Mouse (Mus musculus) brain, embryonic 14.5 days (tissue): ENCODE results near the gene Mafk. TPM values are rescaled to one million over a fixed set of nuclear protein-coding genes. Genes with fewer than 3 reads are reported as not detected.

Experiments used
- DNase-seq: peaks from one replicate; pipeline ENCODE4 v3.0.0-alpha.2; 2011; ENCODE audit warnings: low read depth
- CTCF ChIP-seq: fragments of 200-500 bp; IDR thresholded peaks from 2 replicates; pipeline ENCODE4 v1.5.1; 2012; ENCODE audit warnings: inconsistent platforms, mild to moderate bottlenecking, moderate library complexity, borderline replicate concordance; ENCODE audit not compliant: insufficient read depth, insufficient read length; ENCODE audit errors: extremely low read depth
- POLR2A ChIP-seq: fragments of 200-500 bp; IDR thresholded peaks from 2 replicates; pipeline ENCODE4 v1.6.1; 2012; ENCODE audit warnings: mild to moderate bottlenecking, inconsistent platforms, borderline replicate concordance; ENCODE audit not compliant: poor library complexity, insufficient read depth, insufficient read length, severe bottlenecking; ENCODE audit errors: extremely low read depth
- polyA plus RNA-seq: library from polyadenylated mRNA; depleted of rRNA; stranded (reverse); fragments of >200 nt; gene quantifications from 2 replicates; pipeline ENCODE4 v1.2.3, GENCODE M21; 2012

Gene Mafk
- polyA plus RNA-seq, 1 experiment: 12.6 TPM

- no peak for DNase-seq
- no peak for TF ChIP-seq CTCF
Observed at GRCm38 (mm10) chr5:139781406-139781805, 9.9 kb upstream of the Mafk start.

- no peak for DNase-seq
- no peak for TF ChIP-seq POLR2A
- no peak for TF ChIP-seq CTCF
Observed at GRCm38 (mm10) chr5:139789466-139789865, 1.8 kb upstream of the Mafk start.

GRCm38 (mm10) chr5:139792159-139792775, 954 bp downstream of the Mafk start:
- no peak for DNase-seq
- TF ChIP-seq POLR2A (no peak), CTCF (no peak)

GRCm38 (mm10) chr5:139792966-139793337, 1.6 kb downstream of the Mafk start:
- DNase-seq: no peak
- no peak for TF ChIP-seq CTCF
- TF ChIP-seq POLR2A: no peak

- DNase-seq: no peak
- TF ChIP-seq CTCF (no peak), POLR2A (no peak)
Observed at GRCm38 (mm10) chr5:139793338-139794089, 2.2 kb downstream of the Mafk start.

- DNase-seq: no peak
- no peak for TF ChIP-seq POLR2A
- no peak for TF ChIP-seq CTCF
Observed at GRCm38 (mm10) chr5:139794137-139794536, 2.8 kb downstream of the Mafk start.

GRCm38 (mm10) chr5:139794938-139795337, 3.6 kb downstream of the Mafk start:
- TF ChIP-seq POLR2A: no peak
- TF ChIP-seq CTCF: no peak
- DNase-seq: no peak

- TF ChIP-seq POLR2A: no peak
- TF ChIP-seq CTCF: no peak
- no peak for DNase-seq
Observed at GRCm38 (mm10) chr5:139796001-139796620, 4.8 kb downstream of the Mafk start.

GRCm38 (mm10) chr5:139796900-139797299, 5.6 kb downstream of the Mafk start:
- DNase-seq: peak; percentile 88
- TF ChIP-seq CTCF (no peak), POLR2A (no peak)

- no peak for TF ChIP-seq CTCF
- TF ChIP-seq POLR2A: 0 out of 2 replicates have a peak, but pooled peaks have one; percentile 14
Observed at GRCm38 (mm10) chr5:139797473-139798167, 6.3 kb downstream of the Mafk start.

GRCm38 (mm10) chr5:139798168-139798900, 7.0 kb downstream of the Mafk start:
- no peak for TF ChIP-seq CTCF
- no peak for TF ChIP-seq POLR2A
- peak; percentile 70 for DNase-seq

More at GRCm38 (mm10) chr5:139797473-139798167, 6.3 kb downstream of the Mafk start:
- DNase-seq: peak; percentile 98

GRCm38 (mm10) chr5:139799041-139799440, 7.7 kb downstream of the Mafk start:
- no peak for TF ChIP-seq POLR2A
- TF ChIP-seq CTCF: no peak
- DNase-seq: no peak
